Mouse (Mus musculus) megakaryocyte-erythroid progenitor cell, adult 5-6 weeks (primary cell): ENCODE measurements around the gene Plekhd1. TPM values are rescaled to one million over a fixed set of nuclear protein-coding genes. Genes with fewer than 3 reads are reported as not detected.

Experiments used
- ATAC-seq: replicated peaks from 2 replicates; pipeline ENCODE4 v1.8.0; 2016; ENCODE audit warnings: mild to moderate bottlenecking, inconsistent platforms; ENCODE audit not compliant: severe bottlenecking, poor library complexity, low FRiP score, low TSS enrichment
- total RNA-seq, 2 experiments: library from RNA; stranded (forward) in 1 of 2; stranded (reverse) in 1 of 2; fragments of 200-1000, 215-1000 nt in 1 of 2; fragments of >200 nt in 1 of 2; fragmentation: Nextera tagmentation in 1 of 2; gene quantifications; 2 replicates each; pipeline ENCODE4 v1.2.3; 2014 to 2017

Plekhd1 gene
- total RNA-seq (2014; fragmentation: Nextera tagmentation) (0.45 TPM in 1 of 2 replicates, not detected in the other), total RNA-seq (2017) (not detected in 2 replicates)

DNA sequence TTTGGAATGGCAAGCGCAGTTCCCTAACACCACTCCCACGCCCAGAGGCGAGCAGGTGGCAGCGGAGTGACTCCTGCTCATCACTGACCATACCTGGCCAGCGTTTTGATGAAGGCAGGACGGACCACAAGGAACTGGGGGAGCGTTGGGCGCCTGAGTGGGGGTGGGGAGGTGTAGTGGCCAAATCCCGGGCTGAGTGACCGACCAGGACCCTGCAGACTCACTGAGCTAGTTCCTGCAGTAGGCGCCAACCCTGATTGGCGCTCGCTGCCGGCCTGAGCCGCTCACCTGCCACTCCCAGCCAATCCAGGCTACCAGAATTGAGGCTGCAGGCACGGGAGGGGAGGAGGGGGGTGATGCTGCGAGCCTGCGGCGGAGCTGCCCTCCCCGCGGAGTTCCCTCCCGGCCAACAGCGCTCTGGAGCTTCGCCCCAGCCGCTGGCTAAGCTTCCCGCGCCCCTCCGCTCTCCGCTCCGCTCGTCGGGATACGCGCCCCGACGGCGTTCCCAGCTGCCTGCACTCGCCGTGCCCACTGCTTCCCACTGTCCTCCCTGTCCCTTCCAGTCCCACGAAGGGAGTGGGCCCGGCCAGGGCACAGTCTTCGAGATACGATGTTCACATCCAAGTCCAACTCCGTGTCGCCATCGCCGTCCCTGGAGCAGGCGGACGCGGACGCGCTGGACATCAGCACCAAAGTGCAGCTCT lies at the start of gene Plekhd1:
Gene Plekhd1 (plus strand): TSS at position 323 of the 704 bp plus-strand sequence.
- ATAC-seq: peak; percentile 50; the same call in 1 of the 2 replicates

DNA sequence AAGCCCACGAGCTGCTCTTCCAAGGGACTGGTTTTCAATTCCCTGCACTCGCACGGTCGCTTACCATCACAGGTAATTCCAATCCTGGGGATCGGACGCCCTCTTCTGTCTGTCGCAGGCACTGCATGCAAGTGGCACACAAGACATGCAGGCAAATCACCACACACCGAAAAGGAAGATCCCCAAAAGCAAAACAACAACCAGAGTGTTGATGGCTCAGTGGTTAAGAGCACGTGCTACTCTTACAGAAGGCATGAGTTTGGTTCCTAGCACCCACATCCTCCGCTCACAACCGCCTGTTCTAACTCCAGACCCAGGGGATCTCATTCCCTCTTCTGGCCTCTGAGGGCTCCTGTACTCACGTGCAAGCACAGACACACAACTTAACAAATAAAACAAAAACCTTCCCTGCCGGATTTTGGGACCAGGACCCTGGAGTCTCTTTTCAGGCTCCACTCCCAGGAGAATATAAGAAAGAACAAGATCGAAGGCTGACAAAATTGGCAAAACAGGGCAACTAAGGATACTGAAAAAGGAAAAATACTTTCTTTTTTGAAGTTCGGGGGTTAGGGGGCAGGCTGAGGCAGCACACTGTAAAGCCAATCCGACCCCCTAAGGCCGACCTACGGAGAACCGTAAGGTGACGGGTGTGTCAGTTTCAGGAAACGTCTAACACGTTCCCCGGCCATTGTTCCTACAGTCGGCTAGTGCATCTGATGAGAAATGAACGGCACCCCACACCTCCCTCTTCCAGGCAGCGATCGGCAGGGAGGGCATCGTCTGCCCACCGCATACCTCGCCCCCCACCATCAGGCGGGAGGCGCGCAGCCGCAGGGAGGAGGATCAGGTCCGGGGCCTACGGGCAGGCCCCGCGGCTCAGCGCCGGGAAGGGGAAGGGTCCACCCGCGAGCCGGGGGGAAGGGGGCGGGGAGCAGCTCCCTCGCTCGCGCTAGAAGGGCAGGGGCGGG lies 49.4 kb upstream of the Plekhd1 start:
- peak; percentile 53 for ATAC-seq

DNA sequence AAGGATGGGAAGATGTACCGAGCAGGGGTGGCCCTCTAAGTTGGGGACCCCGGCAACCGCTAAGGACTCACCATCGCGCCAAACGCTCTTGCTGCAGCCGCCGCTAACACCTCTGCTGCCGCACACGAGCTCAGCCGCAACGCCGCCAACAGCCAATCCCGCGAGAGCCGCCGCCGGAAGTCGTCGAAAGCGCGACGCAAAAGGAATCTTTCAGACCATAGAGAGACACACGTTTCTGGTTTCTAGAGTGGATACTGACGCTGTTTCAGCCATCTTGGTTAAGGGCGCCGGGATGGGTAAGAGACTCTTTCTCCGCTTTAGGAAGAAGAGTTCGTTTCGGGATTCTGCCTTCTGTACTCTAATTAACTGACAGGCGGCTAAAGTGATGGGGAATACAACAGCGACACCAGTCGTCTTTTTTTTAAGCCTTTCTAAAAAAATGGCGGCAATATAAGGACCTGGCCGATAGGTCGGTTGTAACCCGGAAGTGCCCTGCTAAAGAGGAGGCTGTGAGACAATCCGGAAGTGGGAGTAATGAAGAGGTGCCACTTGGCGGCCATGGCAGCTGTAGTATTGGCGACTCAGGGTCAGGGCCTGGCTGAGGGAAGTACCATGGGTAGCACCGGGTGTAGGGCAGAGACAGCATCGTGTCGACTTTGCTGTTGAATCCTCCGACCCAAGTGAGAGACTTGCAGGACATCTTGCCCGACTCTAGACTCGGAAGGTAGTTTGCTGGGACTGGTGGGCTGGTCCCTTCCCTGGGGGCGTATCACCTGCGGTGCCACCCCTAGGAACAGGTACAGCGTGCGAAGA lies 48.5 kb upstream of the Plekhd1 start, which contains the start of the genes Slc39a9 and Erh:
Gene Slc39a9 (plus strand): TSS at position 191 of the 813 bp plus-strand sequence.
Gene Erh (minus strand): TSS at position 649 of the 813 bp plus-strand sequence.
- ATAC-seq: peak; percentile 93

DNA sequence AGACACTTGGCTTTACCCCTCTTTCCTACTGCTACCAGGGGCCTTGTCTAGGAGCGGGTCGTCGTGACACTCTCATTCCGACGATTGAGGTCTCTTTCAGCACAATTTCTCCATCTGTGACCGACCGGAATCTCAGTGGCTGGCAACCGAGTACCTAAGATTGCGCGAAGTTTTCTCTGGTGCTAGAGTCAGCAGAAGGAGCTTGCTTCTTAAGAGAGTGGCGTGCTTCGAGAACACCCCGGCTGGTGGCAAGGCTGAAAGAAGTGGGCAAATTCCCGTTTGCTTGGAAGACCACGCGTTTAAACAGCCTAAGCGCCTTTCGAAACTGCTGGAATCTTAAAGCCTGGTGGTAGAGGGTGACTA lies 47.9 kb upstream of the Plekhd1 start:
- ATAC-seq: no peak

DNA sequence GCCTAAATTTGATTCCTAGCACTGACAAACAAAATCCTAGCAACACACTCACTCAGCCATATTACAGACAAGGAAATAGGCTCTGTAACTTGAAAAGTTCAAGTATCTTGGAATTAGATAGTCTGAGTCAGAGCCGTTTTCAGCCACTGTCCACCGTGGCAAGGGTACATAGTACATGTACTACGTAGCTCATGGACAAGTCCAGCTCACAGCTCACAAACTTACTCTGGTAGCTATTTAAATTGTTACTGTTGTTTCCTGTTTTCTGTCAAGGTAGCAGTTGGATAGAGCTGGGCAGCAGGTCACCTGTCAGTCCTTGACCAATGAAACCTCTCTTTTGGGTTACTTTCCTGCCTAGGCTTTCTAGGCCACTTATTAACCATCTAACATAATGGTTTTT lies 46.0 kb upstream of the Plekhd1 start:
- no peak for ATAC-seq

DNA sequence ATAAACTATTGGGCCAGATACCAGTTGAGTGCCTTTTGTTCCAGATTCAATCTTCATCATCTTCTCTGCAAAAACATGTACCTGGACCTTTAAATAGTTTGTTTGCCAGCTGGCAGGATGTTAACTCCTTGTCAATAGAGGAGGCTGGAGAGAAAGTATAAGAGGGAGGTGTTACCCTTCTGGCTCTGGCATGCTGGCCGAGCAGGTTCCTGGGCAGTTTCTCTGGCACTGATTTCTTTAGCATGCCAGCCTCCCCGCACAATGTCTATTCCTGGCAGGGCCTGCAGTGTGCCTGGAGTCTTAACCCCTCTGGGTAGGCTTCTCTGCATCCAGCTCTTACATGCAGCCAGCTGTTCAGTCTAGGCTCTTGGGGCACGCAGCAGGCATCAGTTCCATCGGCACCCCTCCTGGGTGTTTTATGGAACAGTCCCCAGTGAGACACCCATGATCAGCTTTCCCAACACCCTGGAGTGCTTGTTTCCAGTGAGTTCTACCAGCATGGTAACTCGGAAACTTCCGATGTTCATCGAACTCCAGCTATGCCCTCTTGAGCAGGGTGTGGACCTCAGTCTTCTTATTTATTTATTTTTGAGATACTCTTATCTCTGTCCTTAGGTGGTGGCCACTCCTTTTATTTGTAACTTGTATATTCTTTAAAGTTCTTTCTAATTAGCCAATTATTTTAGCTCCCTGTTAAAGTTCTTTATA lies 38.3 kb upstream of the Plekhd1 start:
- ATAC-seq: no peak

DNA sequence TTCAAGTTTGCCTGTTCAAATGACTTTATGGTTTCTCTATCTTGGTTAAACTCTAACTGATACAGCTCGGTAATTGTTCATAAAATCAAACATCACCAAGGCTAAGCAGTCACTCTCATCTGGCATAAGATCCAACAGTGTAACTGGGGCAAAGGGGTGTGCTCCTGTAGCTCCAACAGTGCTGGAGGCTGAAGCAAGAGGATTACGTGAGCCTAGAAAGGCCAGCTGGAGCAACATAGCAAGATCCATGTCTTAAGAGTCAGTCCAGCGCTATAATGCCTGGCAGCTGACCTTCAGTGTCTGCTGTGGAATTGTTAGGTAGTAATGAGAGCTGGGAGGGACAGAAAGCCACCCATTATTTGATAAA lies 37.7 kb upstream of the Plekhd1 start:
- ATAC-seq: no peak

DNA sequence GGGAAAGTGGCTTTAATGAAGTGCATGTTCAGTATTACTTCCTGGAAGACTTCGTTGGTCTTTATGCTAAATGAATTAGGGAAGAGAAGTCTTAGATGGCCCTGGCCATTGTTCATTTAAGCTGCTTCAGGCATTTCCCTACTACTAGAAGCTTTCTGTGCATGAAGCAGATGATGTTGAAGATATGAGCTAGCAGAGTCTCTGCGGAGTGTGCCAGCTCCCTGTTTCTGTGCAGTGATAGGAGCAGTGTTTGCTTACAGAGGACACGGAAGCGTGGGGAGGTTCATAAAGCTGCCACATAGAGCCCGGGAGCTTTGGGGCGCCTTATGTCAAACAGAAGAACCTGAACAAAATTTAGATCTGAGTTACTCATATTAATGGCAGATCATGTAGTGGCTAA lies 33.7 kb upstream of the Plekhd1 start:
- ATAC-seq: peak; percentile 81

DNA sequence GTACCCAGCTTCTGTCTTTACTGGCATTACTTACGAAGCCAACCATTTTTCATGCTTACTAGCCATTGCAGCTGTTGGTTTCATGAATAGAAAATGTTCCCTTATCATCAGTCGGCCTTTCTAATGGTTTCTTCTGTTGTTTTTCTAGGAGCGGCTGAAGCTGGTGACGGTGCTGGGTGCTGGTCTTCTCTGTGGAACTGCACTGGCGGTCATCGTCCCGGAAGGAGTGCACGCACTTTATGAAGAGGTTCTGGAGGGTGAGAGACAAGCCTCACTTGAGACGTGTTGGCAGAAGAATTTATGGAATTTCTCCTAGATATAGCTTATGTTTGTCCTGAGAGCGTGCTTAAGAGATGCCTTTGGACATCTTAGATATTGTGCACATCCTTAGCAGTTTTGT lies 30.1 kb upstream of the Plekhd1 start:
- ATAC-seq: no peak

DNA sequence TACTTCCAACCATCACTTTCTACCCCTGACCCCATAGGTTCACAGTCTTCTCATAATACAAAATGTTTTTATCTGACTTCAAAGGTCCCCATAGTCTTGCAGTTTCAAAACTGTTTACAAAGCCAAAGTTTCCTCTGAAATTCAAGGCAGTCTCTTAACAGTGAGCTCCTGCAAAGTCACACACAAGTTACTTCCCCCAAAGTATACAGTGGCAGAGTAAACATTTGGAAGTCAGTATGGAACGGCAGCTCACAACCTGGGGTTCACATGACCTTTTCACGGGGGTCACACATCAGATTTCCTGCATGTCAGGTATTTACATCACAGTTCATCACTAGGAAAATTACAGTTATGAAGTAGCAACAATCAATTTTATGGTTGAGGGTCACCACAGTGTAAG lies 28.5 kb upstream of the Plekhd1 start:
- no peak for ATAC-seq

DNA sequence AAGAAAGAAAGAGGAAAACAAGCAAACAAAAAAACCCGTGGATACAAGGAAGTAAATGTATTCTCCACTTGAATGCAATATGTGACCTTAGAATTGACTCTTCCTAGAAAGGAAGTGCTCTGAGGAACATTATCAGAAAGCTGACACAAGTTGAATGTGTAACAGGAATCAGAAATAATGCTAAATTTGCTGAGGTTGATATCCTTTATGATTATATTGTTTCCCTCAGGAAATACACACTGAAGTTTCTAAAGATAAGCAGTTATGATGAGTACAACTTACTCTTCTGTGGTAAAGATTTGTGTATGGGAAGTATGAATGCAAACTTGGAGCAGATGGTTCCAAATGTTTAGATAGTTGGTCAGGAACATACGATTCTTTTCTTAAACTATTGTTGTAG lies 24.0 kb upstream of the Plekhd1 start:
- ATAC-seq: no peak

DNA sequence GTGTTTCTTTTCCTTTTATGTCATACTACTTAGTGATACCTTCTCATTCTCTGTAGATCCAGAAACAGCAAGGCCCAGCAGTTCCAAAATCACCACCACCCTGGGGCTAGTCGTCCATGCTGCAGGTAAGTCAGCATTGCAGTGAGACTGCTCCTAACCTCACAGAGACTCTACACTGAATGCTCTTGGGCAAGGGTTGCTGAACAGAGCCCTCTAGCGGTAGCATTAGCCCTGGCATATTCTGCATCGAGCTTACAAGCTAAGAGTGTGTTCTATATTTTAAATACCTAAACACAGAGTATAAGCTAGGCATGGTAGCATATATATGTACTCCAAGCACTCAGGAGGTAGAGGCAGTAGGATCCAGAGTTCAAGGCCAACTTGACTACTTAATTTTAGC lies 19.2 kb upstream of the Plekhd1 start:
- ATAC-seq: peak; percentile 86

DNA sequence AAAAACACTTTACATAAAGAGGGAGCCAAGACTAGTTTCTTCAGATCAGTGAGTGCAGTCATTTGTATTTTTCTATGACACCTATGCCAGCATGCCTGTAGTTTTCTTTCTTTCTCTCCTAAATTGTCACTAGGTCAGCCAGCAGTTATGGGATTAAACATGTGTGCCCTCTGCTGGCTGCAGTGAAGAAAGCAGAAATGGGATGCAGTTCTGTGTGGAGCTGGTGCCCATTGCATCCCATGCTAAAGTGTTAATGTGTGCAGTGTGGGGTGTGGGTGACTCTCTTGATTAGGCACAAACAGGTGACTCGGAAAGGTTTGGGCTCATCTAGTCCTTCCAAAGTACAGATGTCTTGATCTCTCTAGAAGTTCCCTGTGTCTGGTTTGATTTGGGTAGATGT lies 11.1 kb upstream of the Plekhd1 start:
- peak; percentile 63 for ATAC-seq

DNA sequence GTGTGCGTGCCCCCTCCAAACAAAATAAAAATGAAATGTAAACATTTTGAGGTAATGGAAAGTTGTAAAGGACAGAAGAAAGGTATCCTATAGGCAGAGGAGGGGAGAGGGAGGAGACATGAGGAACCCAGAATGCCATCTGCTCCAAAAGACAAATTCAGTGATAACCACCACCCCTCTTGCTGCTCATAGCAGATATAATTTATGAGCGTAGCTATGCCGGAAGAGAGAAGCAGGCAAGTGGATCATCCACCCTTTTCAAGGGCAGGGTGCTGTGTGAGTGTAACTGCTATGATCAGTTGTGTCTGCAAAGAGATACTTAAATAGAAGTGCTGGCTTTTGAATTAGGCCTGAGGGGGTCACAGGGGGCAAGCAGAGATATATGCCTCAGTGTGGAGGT lies 8.8 kb upstream of the Plekhd1 start:
- ATAC-seq: peak; percentile 81

DNA sequence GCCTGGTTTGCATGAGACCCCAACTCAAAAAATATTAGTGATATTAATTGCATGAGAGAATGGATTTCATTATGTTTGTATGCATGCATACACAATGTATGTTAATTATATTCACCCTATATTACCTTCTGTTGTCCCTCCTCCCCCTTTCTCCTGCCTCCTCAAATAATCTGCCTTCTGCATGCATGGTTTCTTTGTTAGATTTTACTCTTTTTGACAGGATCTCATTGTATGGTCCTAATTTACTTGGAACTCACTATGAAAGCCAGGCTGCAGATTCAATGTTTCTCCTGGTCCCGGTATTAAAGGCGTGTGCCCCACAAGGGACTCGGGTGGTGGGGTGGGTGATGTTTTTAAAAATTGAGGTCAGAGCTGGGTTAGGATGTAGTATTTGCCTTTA lies 8.1 kb upstream of the Plekhd1 start:
- ATAC-seq: no peak

DNA sequence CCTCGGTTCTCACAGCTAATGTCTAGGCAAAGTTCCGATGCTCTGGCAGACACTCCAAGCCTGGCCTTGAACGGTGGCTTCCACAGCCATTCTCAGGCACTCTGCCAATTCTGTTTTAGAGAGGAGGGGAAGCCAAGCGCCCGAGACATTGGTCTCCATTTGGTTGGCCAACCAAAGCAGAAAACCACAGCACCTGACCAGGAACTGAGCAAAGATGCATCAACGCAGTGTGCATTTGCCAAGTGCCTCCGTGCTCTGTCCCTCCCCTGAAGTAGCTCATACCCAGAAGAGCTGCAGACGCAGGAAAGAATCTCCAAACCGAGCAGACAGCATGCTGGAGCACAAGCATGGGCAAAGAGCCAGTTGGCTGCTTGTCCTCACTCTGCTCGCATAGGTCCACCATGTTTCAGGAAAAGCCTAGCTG lies 4.6 kb upstream of the Plekhd1 start:
- ATAC-seq: peak; percentile 19

DNA sequence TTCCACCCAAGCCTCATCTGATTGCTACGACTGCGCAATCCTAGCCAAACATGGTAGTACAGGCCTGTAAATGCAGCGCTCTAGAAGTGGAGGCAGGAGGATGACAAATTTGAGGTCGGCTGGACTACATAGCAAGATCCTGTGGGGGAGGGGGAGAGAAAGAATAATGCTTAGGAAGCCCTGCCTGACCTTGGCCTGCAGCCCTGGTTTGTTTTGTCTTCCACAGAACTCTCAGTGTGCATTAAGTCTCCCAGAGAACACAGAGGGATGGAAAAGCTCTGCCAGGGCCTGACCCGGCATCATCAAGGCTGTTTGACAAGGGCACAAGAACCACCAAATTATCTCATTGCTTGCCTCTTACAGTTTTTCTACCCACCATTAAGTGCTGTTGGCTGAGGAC lies 2.7 kb upstream of the Plekhd1 start:
- no peak for ATAC-seq

DNA sequence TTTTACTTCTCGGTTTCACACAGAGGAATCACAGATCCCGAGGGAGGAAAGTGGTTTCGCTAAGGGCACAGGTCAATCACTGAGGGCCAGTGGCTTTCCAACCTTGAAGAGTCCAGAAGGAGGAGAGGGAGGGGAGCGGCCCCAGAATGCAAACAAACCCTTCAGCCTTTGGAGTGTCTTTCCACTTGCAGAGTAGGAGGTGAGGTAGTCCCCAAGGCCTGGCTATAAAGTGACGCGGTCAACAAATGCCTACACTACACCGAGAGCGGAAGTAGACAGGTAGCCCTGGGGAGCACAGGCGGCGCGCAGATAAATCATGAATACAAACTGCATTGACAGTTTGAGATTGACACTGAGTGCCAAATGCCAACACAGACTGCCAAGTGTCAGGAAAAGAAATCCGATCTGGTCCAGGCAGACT lies 710 bp upstream of the Plekhd1 start:
- no peak for ATAC-seq

DNA sequence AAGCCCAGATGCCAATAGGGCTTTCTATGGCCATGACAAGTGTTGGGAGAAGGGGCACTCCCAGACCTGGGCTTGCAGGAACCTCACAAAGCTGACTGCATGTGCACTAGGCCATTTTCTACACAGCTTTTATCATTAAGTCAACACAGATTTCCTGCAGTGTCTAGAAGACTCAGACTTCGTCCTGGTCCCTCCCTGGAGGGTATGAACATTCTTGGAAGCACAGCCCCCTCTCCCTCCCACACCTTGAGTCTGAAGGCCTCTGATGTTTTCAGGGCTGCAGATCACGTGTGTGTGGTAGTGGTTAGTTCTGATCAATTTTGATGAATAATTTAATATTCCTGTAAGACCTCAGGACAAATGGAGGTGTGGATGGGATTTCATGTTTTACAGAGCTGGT lies 1.3 kb downstream of the Plekhd1 start:
- no peak for ATAC-seq
